Mouse (Mus musculus) thymus, adult 2 months (tissue): ENCODE measurements around the gene Nt5c2.

Source experiments
- CTCF ChIP-seq: fragments of 200-500 bp; IDR thresholded peaks from 2 replicates; pipeline ENCODE4 v1.5.1; 2012; ENCODE audit warnings: mild to moderate bottlenecking, control low read depth, low read length, moderate library complexity, borderline replicate concordance; ENCODE audit not compliant: control insufficient read depth, poor library complexity, insufficient read depth; ENCODE audit errors: extremely low read depth
- POLR2A ChIP-seq: fragments of 200-500 bp; IDR thresholded peaks from 2 replicates; pipeline ENCODE4 v1.6.1; 2012; ENCODE audit warnings: mild to moderate bottlenecking, low read length, control low read depth, moderate library complexity; ENCODE audit not compliant: control insufficient read depth, poor library complexity, insufficient read depth; ENCODE audit errors: extremely low read depth

- TF ChIP-seq CTCF: no peak
- TF ChIP-seq POLR2A: no peak
Observed at GRCm38 (mm10) chr19:46837290-46838079, 177.5 kb downstream of the Nt5c2 start.
